Mouse (Mus musculus): ENCODE data around the gene Pxylp1. TPM values are rescaled to one million over a fixed set of nuclear protein-coding genes. Genes with fewer than 3 reads are reported as not detected.

Gene Pxylp1
- polyA plus RNA-seq, 1 experiment, result 1.9 TPM

DNA sequence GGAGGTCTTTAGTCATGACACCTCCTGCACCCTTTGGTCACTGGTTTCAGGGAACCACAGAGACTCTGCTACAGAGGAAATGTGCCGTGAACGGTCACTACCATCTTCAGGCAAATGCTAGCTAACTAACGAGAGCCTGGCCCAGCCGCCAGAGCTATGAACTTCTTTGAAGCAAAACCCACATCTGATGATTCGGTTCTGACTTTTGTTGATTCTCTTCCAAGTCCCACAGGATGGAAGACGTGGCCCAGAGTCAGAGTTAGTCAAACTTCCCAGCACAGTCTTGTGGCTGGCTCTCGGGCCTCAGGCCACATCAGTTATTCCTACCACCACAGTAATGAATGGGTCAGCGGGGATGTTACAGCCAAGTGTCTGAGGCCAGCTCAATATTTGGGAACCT lies 46.1 kb downstream of the Pxylp1 start:
- Histone ChIP-seq H3K27ac (ENCODE audit: insufficient read depth, low read depth, low read length) (no peak overlapping the region), H3K4me1 (ENCODE audit: control insufficient read depth, insufficient read depth, low read length) (no peaks in the 10 kb centered on the region), H3K4me3 (ENCODE audit: insufficient read depth, low read length) (no peak overlapping the region)
- TF ChIP-seq POLR2A (IDR thresholded peaks at IDR 0.05; ENCODE audit: borderline replicate concordance, low read depth, low read length) (no peak), CTCF (IDR thresholded peaks at IDR 0.05; ENCODE audit: low read depth, low read length) (no peak)

DNA sequence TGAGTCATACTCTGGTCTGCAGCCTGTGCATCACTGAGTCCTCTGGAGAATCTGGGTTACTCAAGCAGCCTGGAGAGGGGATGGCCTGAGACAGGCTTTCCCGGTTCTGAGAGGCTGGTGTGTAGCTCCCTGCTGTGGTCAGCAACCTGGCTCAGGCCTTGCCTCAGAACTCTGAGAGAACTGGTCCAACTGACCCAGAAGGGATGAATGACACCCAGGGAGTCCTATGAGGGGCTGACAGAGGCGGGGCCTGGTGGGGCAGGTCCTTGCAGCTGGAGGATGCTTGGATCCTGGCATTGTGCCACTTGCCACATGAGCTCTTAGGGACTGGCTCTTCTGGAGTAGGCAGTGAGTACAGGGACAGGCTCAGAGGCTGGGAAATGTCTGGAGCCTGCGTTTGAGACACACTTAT lies 47.7 kb downstream of the Pxylp1 start:
- Histone ChIP-seq H3K27ac (ENCODE audit: insufficient read depth, low read depth, low read length) (no peak overlapping the region), H3K4me1 (ENCODE audit: control insufficient read depth, insufficient read depth, low read length) (no peaks in the 10 kb centered on the region), H3K4me3 (ENCODE audit: insufficient read depth, low read length) (no peak overlapping the region)
- TF ChIP-seq POLR2A (IDR thresholded peaks at IDR 0.05; ENCODE audit: borderline replicate concordance, low read depth, low read length) (no peak), CTCF (IDR thresholded peaks at IDR 0.05; ENCODE audit: low read depth, low read length) (no peak)

DNA sequence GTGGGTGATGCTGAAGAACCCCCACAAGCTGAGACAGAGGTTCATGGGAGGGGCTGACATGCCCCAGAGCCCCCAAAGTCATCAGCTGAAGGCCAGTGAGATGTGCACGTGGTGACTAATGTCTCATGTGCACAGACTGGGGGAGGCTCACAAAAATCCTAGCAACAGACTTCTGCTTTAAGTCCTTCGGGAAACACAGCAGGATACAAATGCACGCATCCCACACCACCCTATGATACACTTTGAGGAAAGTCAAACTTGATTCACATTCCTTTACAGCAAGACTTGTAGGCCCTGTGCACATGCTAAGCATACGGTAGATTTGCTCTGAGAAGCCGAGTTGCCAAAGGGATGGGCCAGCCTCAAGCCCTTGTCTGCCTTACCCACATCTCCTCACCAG lies 53.1 kb downstream of the Pxylp1 start:
- no peaks in the 10 kb centered on the region for H3K4me1 ChIP-seq (ENCODE audit: control insufficient read depth, insufficient read depth, low read length)
- no peak overlapping the region for H3K4me3 ChIP-seq (ENCODE audit: insufficient read depth, low read length)
- no peak for TF ChIP-seq CTCF (IDR thresholded peaks at IDR 0.05; ENCODE audit: low read depth, low read length)
- no peak overlapping the region for H3K27ac ChIP-seq (ENCODE audit: insufficient read depth, low read depth, low read length)

DNA sequence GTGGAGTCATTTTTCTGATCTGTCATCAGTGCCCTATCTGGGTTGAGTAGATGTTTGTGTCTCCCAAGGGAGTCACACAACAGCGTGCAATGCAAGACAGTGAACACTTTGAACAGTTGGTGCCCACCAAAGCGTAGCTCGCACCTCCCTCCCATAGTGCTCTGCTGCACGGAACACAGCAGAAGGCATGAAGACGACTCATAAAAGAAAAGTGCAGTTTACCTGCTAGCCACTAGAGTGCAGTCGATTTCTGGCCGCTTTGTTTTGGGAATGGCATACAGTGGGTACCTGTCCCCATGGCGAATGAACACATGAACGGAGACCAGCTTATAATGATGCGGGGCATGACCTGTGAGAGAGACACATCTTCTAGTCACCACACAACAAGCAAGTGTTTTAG lies 53.6 kb downstream of the Pxylp1 start:
- 0 out of 2 replicates have a peak, but pooled peaks have one; percentile 35 for TF ChIP-seq CTCF (IDR thresholded peaks at IDR 0.05; ENCODE audit: low read depth, low read length)
- no peak for TF ChIP-seq POLR2A (IDR thresholded peaks at IDR 0.05; ENCODE audit: borderline replicate concordance, low read depth, low read length)
- Histone ChIP-seq H3K4me1 (ENCODE audit: control insufficient read depth, insufficient read depth, low read length) (no peaks in the 10 kb centered on the region), H3K4me3 (ENCODE audit: insufficient read depth, low read length) (no peak overlapping the region), H3K27ac (ENCODE audit: insufficient read depth, low read depth, low read length) (no peak overlapping the region)

DNA sequence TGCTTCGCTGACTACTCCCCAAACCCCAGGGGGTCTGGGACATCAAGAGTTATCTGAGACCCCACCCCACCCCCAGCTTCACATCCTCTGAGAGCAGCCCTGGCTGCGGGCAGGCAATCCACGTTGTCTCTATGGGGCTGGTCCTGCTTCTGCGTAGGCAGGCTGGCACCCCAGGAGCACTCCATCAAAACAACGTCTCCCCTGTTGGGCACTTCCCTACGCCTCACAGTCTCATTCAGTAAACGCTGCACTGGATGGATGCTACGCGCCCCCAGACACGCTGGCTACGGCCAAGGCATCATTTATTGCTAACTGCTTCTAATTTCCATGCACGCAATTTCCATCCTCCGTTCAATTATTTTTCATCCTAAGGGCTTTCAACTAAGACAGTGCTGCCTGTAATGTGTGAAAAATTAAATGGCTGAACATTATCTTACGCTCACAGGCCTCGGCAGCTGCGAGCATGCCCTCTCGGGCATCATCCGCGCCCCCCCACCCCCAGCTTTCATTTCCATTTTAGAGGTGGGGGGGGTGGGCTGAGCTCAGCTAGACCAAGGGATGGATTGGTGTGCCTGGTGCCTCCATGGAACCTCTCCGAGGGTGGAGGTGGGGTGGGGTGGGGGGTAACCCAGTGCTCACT lies 54.6 kb downstream of the Pxylp1 start:
- Histone ChIP-seq H3K4me1 (ENCODE audit: control insufficient read depth, insufficient read depth, low read length) (no peaks in the 10 kb centered on the region), H3K4me3 (ENCODE audit: insufficient read depth, low read length) (no peak overlapping the region), H3K27ac (ENCODE audit: insufficient read depth, low read depth, low read length) (no peak overlapping the region)
- TF ChIP-seq CTCF (IDR thresholded peaks at IDR 0.05; ENCODE audit: low read depth, low read length), result no peak

DNA sequence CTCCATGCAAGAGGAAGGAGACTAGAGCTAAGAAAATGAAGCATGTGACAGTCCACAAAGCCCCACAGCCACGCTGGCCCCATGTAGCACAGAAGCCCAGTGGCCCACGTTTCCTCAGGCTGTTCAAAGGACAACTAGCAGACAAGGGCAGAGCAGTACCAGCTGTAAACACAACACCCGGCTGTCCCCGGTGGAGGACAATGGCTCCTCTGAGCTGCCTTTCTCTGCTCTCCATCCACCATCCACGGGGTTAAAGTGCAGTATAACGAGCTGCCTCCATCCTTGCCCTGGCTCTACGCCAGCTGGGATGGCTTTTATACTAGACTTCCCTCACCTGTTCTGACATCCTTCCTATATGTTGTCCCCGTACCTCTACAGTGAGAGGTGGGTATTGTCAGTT lies 55.5 kb downstream of the Pxylp1 start:
- no peak for TF ChIP-seq POLR2A (IDR thresholded peaks at IDR 0.05; ENCODE audit: borderline replicate concordance, low read depth, low read length)
- TF ChIP-seq CTCF (IDR thresholded peaks at IDR 0.05; ENCODE audit: low read depth, low read length), result no peak
- Histone ChIP-seq H3K27ac (ENCODE audit: insufficient read depth, low read depth, low read length) (no peak overlapping the region), H3K4me1 (ENCODE audit: control insufficient read depth, insufficient read depth, low read length) (no peaks in the 10 kb centered on the region), H3K4me3 (ENCODE audit: insufficient read depth, low read length) (no peak overlapping the region)

DNA sequence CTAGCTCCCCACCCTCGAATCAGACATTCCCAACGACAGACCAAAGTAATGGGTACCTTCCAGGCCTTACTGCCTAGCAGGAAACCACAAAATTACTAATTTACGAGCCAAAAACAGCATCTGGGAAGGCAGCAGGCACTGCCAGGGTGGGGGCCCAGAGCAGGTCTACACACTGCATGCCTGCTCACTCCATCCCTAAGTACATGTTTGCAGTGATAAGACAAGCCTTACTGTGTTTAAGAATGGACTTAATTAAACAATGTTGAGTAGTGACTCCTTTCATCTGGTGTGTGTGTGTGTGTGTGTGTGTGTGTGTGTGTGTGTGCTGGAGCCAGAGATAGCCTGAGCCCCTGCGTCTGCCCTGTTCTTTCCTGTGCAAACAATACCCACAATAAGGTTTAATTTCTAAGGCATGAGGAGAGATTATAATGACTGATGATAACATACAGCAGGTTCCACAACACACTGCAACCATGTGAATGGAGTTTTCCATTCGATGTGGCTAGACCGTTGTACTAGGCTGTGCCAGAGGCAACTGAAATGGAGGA lies 57.0 kb downstream of the Pxylp1 start:
- H3K4me1 ChIP-seq (ENCODE audit: control insufficient read depth, insufficient read depth, low read length), result no peaks in the 10 kb centered on the region
- no peak overlapping the region for H3K4me3 ChIP-seq (ENCODE audit: insufficient read depth, low read length)
- H3K27ac ChIP-seq (ENCODE audit: insufficient read depth, low read depth, low read length), result no peak overlapping the region
- no peak for TF ChIP-seq POLR2A (IDR thresholded peaks at IDR 0.05; ENCODE audit: borderline replicate concordance, low read depth, low read length)

DNA sequence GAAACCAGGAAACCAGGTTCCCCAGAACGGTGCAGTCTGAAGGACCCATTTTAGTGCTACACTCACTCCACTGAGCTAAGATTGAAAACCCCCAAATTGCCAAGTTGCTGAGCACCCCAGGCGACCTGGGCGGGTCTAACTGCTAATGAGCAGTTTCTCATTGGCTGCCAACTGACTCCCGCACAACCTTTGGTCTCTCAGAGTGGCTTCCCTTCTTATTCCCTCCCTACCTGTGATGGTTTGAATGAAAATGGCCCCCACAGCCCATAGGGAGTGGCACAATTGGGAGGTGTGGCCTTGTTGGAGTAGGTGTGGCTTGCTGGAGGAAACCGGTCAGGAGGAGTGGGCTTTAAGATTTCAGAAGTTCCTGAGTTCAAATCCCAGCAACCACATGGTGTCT lies 58.9 kb downstream of the Pxylp1 start:
- H3K4me3 ChIP-seq (ENCODE audit: insufficient read depth, low read length), result no peak overlapping the region
- no peak for TF ChIP-seq CTCF (IDR thresholded peaks at IDR 0.05; ENCODE audit: low read depth, low read length)
- TF ChIP-seq POLR2A (IDR thresholded peaks at IDR 0.05; ENCODE audit: borderline replicate concordance, low read depth, low read length), result no peak

DNA sequence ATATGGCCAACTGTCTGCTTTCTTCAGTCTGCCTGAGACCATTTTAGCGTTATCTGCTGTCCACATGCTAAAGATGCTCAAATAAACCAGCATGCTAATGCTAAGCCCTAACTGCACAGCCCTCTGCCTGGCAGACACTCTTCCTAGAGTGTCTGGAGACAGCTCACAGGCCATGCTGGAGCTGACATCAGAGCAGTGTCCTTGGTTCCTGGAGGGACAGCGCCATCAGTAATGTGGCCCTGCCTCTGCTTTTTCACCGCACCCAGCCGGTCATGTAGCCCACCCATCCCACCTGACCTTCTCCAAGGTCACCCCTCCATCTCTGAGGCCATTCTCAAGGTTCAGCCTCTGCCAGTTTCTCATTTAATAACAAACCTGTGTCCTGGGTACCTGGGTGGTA lies 60.0 kb downstream of the Pxylp1 start:
- TF ChIP-seq CTCF (IDR thresholded peaks at IDR 0.05; ENCODE audit: low read depth, low read length) (no peak), POLR2A (IDR thresholded peaks at IDR 0.05; ENCODE audit: borderline replicate concordance, low read depth, low read length) (no peak)
- Histone ChIP-seq H3K4me1 (ENCODE audit: control insufficient read depth, insufficient read depth, low read length) (no peaks in the 10 kb centered on the region), H3K27ac (ENCODE audit: insufficient read depth, low read depth, low read length) (no peak overlapping the region), H3K4me3 (ENCODE audit: insufficient read depth, low read length) (no peak overlapping the region)

More for the DNA sequence above, 58.9 kb downstream of the Pxylp1 start:
- Histone ChIP-seq H3K4me1 (ENCODE audit: control insufficient read depth, insufficient read depth, low read length) (no peaks in the 10 kb centered on the region), H3K27ac (ENCODE audit: insufficient read depth, low read depth, low read length) (no peak overlapping the region)

DNA sequence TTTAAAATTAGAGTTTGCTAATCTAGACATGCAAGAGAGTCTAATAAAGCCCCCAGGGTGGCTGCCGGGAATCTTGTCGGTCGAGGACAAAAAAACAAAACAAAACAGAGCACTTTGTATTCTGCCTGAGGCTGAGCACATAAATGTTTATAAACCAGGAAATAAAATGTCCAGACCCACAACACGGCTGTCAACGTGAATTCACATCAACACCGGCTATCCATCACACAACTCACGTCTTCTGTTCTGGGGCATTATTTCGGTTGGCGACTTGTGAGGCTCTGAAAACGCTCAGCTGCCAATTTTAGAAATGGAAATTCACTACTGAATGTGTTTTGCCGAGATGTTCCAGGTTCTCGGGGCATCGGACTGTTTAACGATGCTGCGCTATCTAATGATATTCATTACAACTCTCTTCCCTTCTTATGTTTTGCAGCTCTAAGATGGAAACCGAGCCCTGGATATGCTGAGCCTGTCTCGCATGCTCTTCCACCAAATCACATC lies 61.6 kb downstream of the Pxylp1 start:
- no peak for TF ChIP-seq POLR2A (IDR thresholded peaks at IDR 0.05; ENCODE audit: borderline replicate concordance, low read depth, low read length)
- no peak for TF ChIP-seq CTCF (IDR thresholded peaks at IDR 0.05; ENCODE audit: low read depth, low read length)
- Histone ChIP-seq H3K4me1 (ENCODE audit: control insufficient read depth, insufficient read depth, low read length) (no peaks in the 10 kb centered on the region), H3K27ac (ENCODE audit: insufficient read depth, low read depth, low read length) (no peak overlapping the region), H3K4me3 (ENCODE audit: insufficient read depth, low read length) (no peak overlapping the region)

Measured in bone marrow macrophage, adult 2 months (primary cell).